Mouse (Mus musculus): ENCODE results near the gene Frk. TPM values are rescaled to one million over a fixed set of nuclear protein-coding genes. Genes with fewer than 3 reads are reported as not detected.

Gene Frk
- total and polyA plus RNA-seq, 2 experiments: 0.92 to 5.2 TPM

DNA sequence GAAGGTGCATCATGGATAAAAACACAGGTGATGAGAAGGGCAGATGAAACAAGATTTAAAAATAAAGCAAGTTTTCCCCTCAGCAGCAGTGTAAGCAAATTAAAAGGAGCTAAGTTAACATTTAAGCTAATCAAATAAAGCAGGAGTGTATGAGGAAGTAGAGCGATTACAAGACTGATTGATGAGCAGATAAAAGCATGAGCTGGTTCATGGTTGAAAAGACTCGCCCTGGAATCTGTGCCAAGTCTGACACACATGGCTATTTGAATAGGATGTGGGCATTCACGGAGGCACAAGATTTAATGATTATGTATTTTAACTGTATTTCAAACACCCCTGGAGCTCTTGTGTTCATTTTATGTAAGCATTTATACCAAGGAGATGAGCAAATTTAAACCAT is 28.0 kb downstream of the Frk start:
- Histone ChIP-seq H3K4me3 (ENCODE audit: insufficient read depth, low read depth, low read length) (no peak overlapping the region), H3K79me2 (ENCODE audit: control insufficient read depth, insufficient read depth, low read length) (no peaks in the 10 kb centered on the region), H3K27ac (replicated peaks; ENCODE audit: insufficient read depth, low read depth, low read length) (no peak overlapping the region), H3K9ac (ENCODE audit: low read depth, low read length) (no peak overlapping the region), H3K4me1 (ENCODE audit: control insufficient read depth, insufficient read depth, low read length) (peaks cover 8% of the 10 kb centered on the region; the same call in 1 of the 2 replicates), H3K27me3 (ENCODE audit: control insufficient read depth, insufficient read depth, low read length) (no peaks in the 10 kb centered on the region), H3K36me3 (ENCODE audit: control insufficient read depth, insufficient read depth, low read length) (no peaks in the 10 kb centered on the region)
- DNase-seq (ENCODE audit: extremely low read depth, low read depth, low spot score): peak; percentile 3
- WGBS: 27% methylated on average over 3 of the region's 3 CpGs
- TF ChIP-seq CTCF (IDR thresholded peaks at IDR 0.05; ENCODE audit: low read depth, low read length): no peak

DNA sequence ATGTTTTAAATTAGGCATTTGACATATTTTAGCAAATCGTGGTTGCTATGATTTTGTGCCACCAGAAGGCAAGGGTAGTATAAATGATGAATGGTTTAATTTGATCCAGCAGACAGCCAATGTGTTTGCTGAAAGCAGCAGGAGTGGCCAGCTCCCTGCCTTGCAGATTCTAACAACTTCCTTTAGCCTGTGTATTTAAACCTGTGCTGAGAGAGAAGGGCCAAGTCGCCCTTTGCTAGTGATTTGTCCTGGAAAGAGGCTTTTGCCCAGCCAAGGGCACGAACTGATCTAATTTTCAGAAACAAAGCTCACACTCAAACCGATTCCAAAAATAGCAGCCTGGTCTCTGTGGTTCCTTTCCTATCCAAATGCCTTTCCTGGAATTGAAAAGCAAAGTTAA is 29.4 kb downstream of the Frk start:
- peak; percentile 28 for DNase-seq (ENCODE audit: extremely low read depth, low read depth, low spot score)
- no peak overlapping the region for H3K27ac ChIP-seq (replicated peaks; ENCODE audit: insufficient read depth, low read depth, low read length)
- H3K4me1 ChIP-seq (ENCODE audit: control insufficient read depth, insufficient read depth, low read length): peaks cover 8% of the 10 kb centered on the region; the same call in 1 of the 2 replicates
- TF ChIP-seq POLR2A (IDR thresholded peaks at IDR 0.05; ENCODE audit: extremely low read depth, insufficient read depth, low read length): no peak
- no peak for TF ChIP-seq CTCF (IDR thresholded peaks at IDR 0.05; ENCODE audit: low read depth, low read length)
- no peaks in the 10 kb centered on the region for H3K27me3 ChIP-seq (ENCODE audit: control insufficient read depth, insufficient read depth, low read length)
- H3K9ac ChIP-seq (ENCODE audit: low read depth, low read length): no peak overlapping the region
- H3K4me3 ChIP-seq (ENCODE audit: insufficient read depth, low read depth, low read length): no peak overlapping the region
- H3K36me3 ChIP-seq (ENCODE audit: control insufficient read depth, insufficient read depth, low read length): no peaks in the 10 kb centered on the region
- no peaks in the 10 kb centered on the region for H3K79me2 ChIP-seq (ENCODE audit: control insufficient read depth, insufficient read depth, low read length)
- WGBS: 28% methylated on average over 4 of the region's 4 CpGs

DNA sequence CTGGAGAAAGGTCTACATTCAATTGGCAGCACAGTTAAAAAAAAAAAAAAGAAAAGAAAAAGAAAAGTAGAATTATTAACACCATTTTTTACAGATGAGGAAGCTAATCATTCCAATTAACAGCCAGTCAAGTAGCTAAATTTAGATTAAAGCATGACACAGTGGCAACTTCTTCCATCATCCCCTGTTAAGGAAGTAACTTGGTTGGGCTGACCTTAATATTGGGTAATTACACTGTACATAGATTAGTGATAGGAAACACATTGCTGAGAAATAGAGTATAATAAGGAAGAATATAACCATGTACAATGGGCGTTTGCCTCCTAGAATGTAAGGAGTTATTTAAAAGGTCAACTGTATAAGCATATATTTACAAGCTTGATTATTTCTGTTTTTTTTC is 42.4 kb downstream of the Frk start:
- TF ChIP-seq CTCF (IDR thresholded peaks at IDR 0.05; ENCODE audit: low read depth, low read length) (no peak), POLR2A (IDR thresholded peaks at IDR 0.05; ENCODE audit: extremely low read depth, insufficient read depth, low read length) (no peak)
- Histone ChIP-seq H3K4me1 (ENCODE audit: control insufficient read depth, insufficient read depth, low read length) (no peaks in the 10 kb centered on the region), H3K27ac (replicated peaks; ENCODE audit: insufficient read depth, low read depth, low read length) (no peak overlapping the region), H3K9ac (ENCODE audit: low read depth, low read length) (no peak overlapping the region), H3K79me2 (ENCODE audit: control insufficient read depth, insufficient read depth, low read length) (no peaks in the 10 kb centered on the region), H3K4me3 (ENCODE audit: insufficient read depth, low read depth, low read length) (no peak overlapping the region), H3K36me3 (ENCODE audit: control insufficient read depth, insufficient read depth, low read length) (no peaks in the 10 kb centered on the region), H3K27me3 (ENCODE audit: control insufficient read depth, insufficient read depth, low read length) (no peaks in the 10 kb centered on the region)
- WGBS: 86% methylated on average over 1 of the region's 1 CpGs
- DNase-seq (ENCODE audit: extremely low read depth, low read depth, low spot score): no peak

DNA sequence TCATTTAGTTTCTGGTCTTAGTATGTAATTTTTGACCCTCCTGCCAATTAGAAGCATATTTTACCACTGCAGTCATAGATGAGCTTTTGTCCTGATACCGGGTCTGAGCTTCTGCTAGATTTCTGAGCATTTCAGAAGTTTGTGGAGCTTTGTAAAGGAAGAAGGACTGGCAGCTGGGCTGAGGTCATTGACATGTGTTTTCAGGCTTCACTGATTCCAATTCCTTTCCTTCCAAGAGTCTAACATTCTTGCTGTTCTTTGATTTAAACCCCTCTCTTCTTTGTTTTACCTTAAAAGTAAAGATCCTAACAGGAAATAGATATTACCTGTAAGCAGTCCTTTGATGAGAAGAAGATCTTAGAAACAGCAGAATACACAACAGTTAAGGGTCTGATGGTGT is 48.6 kb downstream of the Frk start:
- WGBS: 88% methylated on average over 1 of the region's 1 CpGs
- Histone ChIP-seq H3K36me3 (ENCODE audit: control insufficient read depth, insufficient read depth, low read length) (no peaks in the 10 kb centered on the region), H3K27me3 (ENCODE audit: control insufficient read depth, insufficient read depth, low read length) (no peaks in the 10 kb centered on the region), H3K27ac (replicated peaks; ENCODE audit: insufficient read depth, low read depth, low read length) (no peak overlapping the region), H3K4me1 (ENCODE audit: control insufficient read depth, insufficient read depth, low read length) (no peaks in the 10 kb centered on the region), H3K4me3 (ENCODE audit: insufficient read depth, low read depth, low read length) (no peak overlapping the region), H3K79me2 (ENCODE audit: control insufficient read depth, insufficient read depth, low read length) (peaks cover 2% of the 10 kb centered on the region; the same call in 1 of the 2 replicates), H3K9ac (ENCODE audit: low read depth, low read length) (no peak overlapping the region)
- TF ChIP-seq POLR2A (IDR thresholded peaks at IDR 0.05; ENCODE audit: extremely low read depth, insufficient read depth, low read length): no peak
- TF ChIP-seq CTCF (IDR thresholded peaks at IDR 0.05; ENCODE audit: low read depth, low read length): no peak
- DNase-seq (ENCODE audit: extremely low read depth, low read depth, low spot score): no peak

DNA sequence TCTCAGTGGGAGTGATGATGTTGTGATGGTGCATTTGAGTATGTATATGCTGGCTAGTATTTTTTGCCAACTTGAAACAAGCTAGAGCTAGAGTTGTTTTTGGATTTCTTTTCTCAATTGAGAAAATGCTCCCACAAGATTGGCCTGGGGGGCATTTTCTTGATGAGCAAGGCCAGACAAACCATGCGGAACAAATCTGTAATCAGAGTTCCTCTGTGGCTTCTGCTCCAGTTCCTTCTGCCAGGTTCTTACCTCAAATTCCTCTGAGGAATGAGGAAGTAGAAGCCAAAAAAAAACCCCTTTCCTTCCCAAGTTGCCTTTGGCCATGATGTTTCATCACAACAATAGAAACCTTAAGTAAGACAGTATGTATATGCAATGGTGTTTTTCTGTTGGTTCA is 49.3 kb downstream of the Frk start:
- Histone ChIP-seq H3K27me3 (ENCODE audit: control insufficient read depth, insufficient read depth, low read length) (no peaks in the 10 kb centered on the region), H3K27ac (replicated peaks; ENCODE audit: insufficient read depth, low read depth, low read length) (no peak overlapping the region), H3K79me2 (ENCODE audit: control insufficient read depth, insufficient read depth, low read length) (peaks cover 2% of the 10 kb centered on the region; the same call in 1 of the 2 replicates), H3K9ac (ENCODE audit: low read depth, low read length) (no peak overlapping the region), H3K4me1 (ENCODE audit: control insufficient read depth, insufficient read depth, low read length) (no peaks in the 10 kb centered on the region), H3K4me3 (ENCODE audit: insufficient read depth, low read depth, low read length) (no peak overlapping the region), H3K36me3 (ENCODE audit: control insufficient read depth, insufficient read depth, low read length) (no peaks in the 10 kb centered on the region)
- TF ChIP-seq POLR2A (IDR thresholded peaks at IDR 0.05; ENCODE audit: extremely low read depth, insufficient read depth, low read length): no peak
- no peak for TF ChIP-seq CTCF (IDR thresholded peaks at IDR 0.05; ENCODE audit: low read depth, low read length)
- no peak for DNase-seq (ENCODE audit: extremely low read depth, low read depth, low spot score)
- 79% methylated on average over 1 of the region's 1 CpGs for WGBS

DNA sequence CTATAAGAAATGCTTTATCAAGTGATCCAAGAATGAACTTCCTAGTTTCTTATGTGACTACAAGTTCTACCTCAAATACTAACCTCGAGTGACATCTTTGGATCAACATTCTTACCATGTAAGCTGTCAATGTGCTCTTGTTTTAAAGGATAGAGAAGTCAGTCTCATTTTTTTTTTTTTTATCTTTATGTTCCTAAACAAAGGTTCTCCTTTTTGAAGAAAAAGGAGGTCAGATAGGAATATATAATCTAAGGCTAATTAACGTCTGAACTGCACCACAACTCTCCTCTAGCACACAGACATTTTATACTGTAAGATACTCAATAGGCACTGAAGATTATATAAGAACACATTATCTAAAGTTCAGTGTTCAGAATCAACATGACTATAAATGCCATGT is 57.5 kb downstream of the Frk start:
- TF ChIP-seq CTCF (IDR thresholded peaks at IDR 0.05; ENCODE audit: low read depth, low read length) (no peak), POLR2A (IDR thresholded peaks at IDR 0.05; ENCODE audit: extremely low read depth, insufficient read depth, low read length) (no peak)
- 80% methylated on average over 2 of the region's 2 CpGs for WGBS
- Histone ChIP-seq H3K27me3 (ENCODE audit: control insufficient read depth, insufficient read depth, low read length) (no peaks in the 10 kb centered on the region), H3K36me3 (ENCODE audit: control insufficient read depth, insufficient read depth, low read length) (no peaks in the 10 kb centered on the region), H3K27ac (replicated peaks; ENCODE audit: insufficient read depth, low read depth, low read length) (no peak overlapping the region), H3K9ac (ENCODE audit: low read depth, low read length) (no peak overlapping the region), H3K4me1 (ENCODE audit: control insufficient read depth, insufficient read depth, low read length) (no peaks in the 10 kb centered on the region), H3K4me3 (ENCODE audit: insufficient read depth, low read depth, low read length) (no peak overlapping the region), H3K79me2 (ENCODE audit: control insufficient read depth, insufficient read depth, low read length) (no peaks in the 10 kb centered on the region)
- no peak for DNase-seq (ENCODE audit: extremely low read depth, low read depth, low spot score)
